Mouse (Mus musculus): ENCODE measurements around the gene Ppil1. TPM values are rescaled to one million over a fixed set of nuclear protein-coding genes. Genes with fewer than 3 reads are reported as not detected.
A peak's percentile ranks its signal among the peaks of the same experiment; 100 is the strongest.

Ppil1 gene
- polyA plus RNA-seq, 1 experiment from 2014 or later, result 129 TPM

DNA sequence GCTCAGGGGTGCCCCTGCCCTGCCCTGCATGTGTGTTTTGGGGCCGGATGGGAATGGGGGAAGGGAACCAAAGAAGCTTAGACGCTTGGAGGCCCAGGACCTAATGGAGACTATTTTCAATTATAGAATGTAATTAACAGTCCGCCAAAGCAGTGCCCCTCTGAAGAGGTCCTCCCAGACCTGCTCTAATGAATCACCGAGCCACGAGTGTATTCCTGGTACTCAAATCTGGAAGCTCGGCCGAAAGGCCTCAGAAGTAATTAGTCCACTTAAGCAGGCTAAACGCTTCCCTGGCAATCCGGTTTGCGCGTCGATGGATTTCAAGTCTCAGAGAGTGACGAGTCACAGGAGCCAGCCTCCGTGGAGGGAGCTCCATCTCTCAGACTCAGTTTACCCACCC, 43.4 kb downstream of the Ppil1 start:
- no peak for ATAC-seq (ENCODE audit: insufficient number of reproducible peaks, low FRiP score, low TSS enrichment, low read depth)

DNA sequence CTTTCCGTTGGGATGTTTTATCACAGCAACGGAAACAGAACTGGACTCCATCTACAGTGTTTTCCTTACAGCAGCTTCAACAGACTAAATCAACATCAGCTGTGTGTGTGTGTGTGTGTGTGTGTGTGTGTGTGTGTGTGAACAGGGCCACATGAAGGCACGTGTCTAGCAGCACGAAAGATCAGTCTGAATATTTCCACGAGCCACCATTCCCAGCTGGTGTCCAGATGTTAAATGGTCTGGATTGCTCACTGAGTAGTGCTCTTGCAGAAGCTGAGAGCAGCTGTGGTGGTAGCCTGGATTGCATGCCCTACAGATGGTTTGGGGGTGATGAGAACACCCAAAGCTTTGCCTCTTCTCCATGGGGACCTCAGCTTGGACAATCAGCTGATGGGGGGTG, 46.0 kb downstream of the Ppil1 start:
- Histone ChIP-seq H3K27ac (replicated peaks) (no peak overlapping the region; the same call in 1 of the 2 replicates), H3K4me2 (replicated peaks) (no peak overlapping the region), H3K4me3 (replicated peaks) (no peak overlapping the region), H3K27me3 (peaks cover 18% of the 10 kb centered on the region), H3K9ac (no peak overlapping the region), H3K4me1 (peaks cover 25% of the 10 kb centered on the region), H3K36me3 (no peaks in the 10 kb centered on the region), H3K9me3 (replicated peaks) (no peaks in the 10 kb centered on the region)
- WGBS, result 39% methylated on average over 5 of the region's 5 CpGs
- ATAC-seq (ENCODE audit: insufficient number of reproducible peaks, low FRiP score, low TSS enrichment, low read depth), result 0 out of 2 replicates have a peak, but pooled peaks have one; percentile 20

More for the DNA sequence above, 43.4 kb downstream of the Ppil1 start:
- Histone ChIP-seq H3K27ac (replicated peaks) (no peak overlapping the region), H3K4me1 (peaks cover 11% of the 10 kb centered on the region; the same call in 1 of the 2 replicates), H3K27me3 (peaks cover 5% of the 10 kb centered on the region), H3K9me3 (replicated peaks) (no peaks in the 10 kb centered on the region), H3K36me3 (no peaks in the 10 kb centered on the region), H3K9ac (no peak overlapping the region), H3K4me3 (replicated peaks) (no peak overlapping the region), H3K4me2 (replicated peaks) (no peak overlapping the region)
- WGBS, result 62% methylated on average over 14 of the region's 14 CpGs

DNA sequence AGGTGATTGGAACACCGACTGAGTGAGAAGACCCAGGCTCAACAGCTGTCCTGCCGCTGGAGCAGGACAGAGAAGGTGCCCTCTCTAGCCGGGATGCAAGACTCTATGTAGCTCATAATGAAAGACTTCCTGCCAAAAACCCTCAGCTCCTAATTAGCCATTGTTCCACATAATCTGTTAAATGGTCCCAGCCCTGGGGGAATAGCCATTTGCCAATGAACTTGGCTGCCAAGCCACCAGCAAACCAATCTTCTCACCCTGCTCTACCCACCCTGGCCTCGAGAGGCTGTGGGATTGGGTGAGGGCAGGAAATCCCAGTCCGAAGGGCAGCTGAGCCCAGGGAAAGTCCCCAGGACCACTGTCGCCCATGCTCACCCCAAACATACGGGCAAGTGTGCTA, 47.9 kb downstream of the Ppil1 start:
- no peak overlapping the region for H3K4me2 ChIP-seq (replicated peaks)
- peaks cover 18% of the 10 kb centered on the region for H3K27me3 ChIP-seq
- H3K4me1 ChIP-seq, result peaks cover 25% of the 10 kb centered on the region
- 49% methylated on average over 7 of the region's 7 CpGs for WGBS
- no peaks in the 10 kb centered on the region for H3K9me3 ChIP-seq (replicated peaks)
- no peak overlapping the region for H3K27ac ChIP-seq (replicated peaks)
- H3K9ac ChIP-seq, result no peak overlapping the region
- no peak for ATAC-seq (ENCODE audit: insufficient number of reproducible peaks, low FRiP score, low TSS enrichment, low read depth)
- H3K4me3 ChIP-seq (replicated peaks), result no peak overlapping the region
- no peaks in the 10 kb centered on the region for H3K36me3 ChIP-seq

DNA sequence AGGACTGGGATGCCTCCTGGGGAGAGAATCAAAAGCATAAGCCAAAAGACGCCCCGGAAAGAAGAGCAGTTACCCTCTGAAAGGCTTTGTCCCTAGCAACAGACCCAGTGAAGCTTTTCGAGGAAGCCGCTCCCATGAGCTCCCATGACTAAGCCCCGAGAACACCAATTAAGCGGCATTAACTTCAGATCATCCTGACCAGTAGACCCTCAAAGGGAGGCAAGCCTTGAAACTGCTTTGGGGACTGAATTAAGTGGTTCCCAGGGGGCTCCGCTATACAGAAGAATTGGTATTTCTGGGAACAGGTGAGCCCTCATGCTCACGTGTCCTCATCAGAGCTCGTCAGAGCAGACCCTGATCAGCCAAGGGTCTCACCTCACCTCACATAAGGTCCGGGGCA, 49.3 kb downstream of the Ppil1 start:
- Histone ChIP-seq H3K4me2 (replicated peaks) (no peak overlapping the region), H3K36me3 (no peaks in the 10 kb centered on the region), H3K4me3 (replicated peaks) (no peak overlapping the region), H3K27ac (replicated peaks) (no peak overlapping the region), H3K9me3 (replicated peaks) (no peaks in the 10 kb centered on the region), H3K9ac (no peak overlapping the region), H3K4me1 (peaks cover 25% of the 10 kb centered on the region), H3K27me3 (peaks cover 18% of the 10 kb centered on the region)
- no peak for ATAC-seq (ENCODE audit: insufficient number of reproducible peaks, low FRiP score, low TSS enrichment, low read depth)
- 36% methylated on average over 10 of the region's 10 CpGs for WGBS

DNA sequence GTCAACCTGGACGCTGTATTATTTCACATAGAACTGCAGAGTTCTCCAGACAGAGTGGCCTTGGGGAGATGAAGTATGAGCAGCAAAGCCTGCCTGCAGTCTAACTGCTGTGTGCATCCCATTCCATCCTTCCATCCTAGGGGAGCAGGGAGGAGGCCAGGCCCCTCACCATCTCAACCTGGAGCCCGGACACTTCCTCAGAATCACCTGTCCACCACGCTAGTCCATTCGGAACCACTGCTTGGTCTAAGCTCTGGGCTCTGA, 49.9 kb downstream of the Ppil1 start:
- Histone ChIP-seq H3K27me3 (peaks cover 18% of the 10 kb centered on the region), H3K4me2 (replicated peaks) (no peak overlapping the region), H3K36me3 (no peaks in the 10 kb centered on the region), H3K27ac (replicated peaks) (no peak overlapping the region), H3K4me1 (peaks cover 25% of the 10 kb centered on the region), H3K4me3 (replicated peaks) (no peak overlapping the region), H3K9ac (no peak overlapping the region), H3K9me3 (replicated peaks) (no peaks in the 10 kb centered on the region)
- no peak for ATAC-seq (ENCODE audit: insufficient number of reproducible peaks, low FRiP score, low TSS enrichment, low read depth)
- WGBS, result 70% methylated on average over 4 of the region's 4 CpGs

DNA sequence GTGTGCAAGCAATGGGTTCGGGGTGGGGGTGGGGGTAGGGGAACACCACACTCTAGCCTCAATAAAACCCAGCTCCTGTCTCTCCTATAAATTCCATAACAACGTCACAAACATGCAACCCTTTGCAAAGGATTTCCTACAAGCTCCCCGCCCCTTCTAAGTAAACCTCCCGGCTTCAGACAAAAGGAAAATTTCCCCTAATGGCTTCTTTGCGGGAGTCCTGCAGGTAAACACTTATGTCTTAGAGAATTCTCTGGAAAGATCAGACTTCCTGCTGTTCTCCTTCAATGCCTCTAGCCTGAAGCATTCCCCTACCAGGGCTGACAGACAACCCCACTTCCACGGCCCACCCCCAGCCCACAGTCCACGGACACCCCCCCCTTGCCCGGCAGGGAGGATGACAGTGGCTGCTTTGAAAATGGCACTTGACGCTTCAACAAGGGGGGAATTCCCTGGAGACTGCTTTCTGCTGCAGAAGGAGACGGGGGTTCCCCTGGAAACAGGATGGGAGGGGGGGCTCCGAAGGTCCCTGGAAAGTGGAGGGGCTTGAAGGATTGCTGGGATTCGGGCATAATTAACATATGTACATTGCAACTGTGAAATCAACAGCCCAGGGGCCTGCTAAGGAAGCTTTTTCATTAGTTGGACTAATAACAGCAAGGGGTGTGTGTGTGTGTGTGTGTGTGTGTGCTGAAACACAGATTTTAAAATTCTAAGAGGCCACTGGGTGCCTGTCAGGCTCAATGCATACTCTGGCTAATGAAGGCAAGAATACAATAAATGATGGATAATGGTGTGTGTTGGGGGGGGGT, 50.4 kb downstream of the Ppil1 start:
- Histone ChIP-seq H3K4me3 (replicated peaks) (no peak overlapping the region), H3K9ac (no peak overlapping the region; the same call in 1 of the 2 replicates), H3K36me3 (no peaks in the 10 kb centered on the region), H3K9me3 (replicated peaks) (no peaks in the 10 kb centered on the region), H3K4me2 (replicated peaks) (no peak overlapping the region), H3K27ac (replicated peaks) (no peak overlapping the region), H3K4me1 (peaks cover 24% of the 10 kb centered on the region), H3K27me3 (peaks cover 18% of the 10 kb centered on the region)
- ATAC-seq (ENCODE audit: insufficient number of reproducible peaks, low FRiP score, low TSS enrichment, low read depth), result no peak
- 11% methylated on average over 12 of the region's 12 CpGs for WGBS

DNA sequence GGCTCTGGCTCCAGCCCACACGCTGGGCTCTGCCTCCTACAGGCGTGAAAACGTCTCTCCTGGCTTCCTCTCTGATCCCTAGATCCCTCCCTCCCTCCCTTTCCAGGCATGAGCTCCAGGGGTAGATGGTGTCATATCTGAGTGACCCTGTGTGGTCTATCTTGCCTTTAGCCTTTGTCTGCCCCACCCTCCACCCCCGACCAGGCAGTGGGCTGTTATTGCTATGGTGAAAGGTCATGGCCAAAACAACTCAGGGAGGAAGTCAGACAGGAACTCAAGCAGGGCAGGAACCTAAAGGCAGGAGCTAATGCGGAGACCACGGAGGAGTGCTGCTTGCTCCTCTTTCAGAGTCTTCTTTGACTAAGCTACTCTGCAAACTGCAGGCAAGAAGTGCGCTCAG, 52.1 kb downstream of the Ppil1 start:
- Histone ChIP-seq H3K9ac (no peak overlapping the region), H3K4me2 (replicated peaks) (no peak overlapping the region), H3K9me3 (replicated peaks) (no peaks in the 10 kb centered on the region), H3K27me3 (peaks cover 17% of the 10 kb centered on the region), H3K4me3 (replicated peaks) (no peak overlapping the region), H3K27ac (replicated peaks) (no peak overlapping the region), H3K36me3 (no peaks in the 10 kb centered on the region), H3K4me1 (peaks cover 19% of the 10 kb centered on the region)
- ATAC-seq (ENCODE audit: insufficient number of reproducible peaks, low FRiP score, low TSS enrichment, low read depth), result no peak
- 49% methylated on average over 7 of the region's 7 CpGs for WGBS

DNA sequence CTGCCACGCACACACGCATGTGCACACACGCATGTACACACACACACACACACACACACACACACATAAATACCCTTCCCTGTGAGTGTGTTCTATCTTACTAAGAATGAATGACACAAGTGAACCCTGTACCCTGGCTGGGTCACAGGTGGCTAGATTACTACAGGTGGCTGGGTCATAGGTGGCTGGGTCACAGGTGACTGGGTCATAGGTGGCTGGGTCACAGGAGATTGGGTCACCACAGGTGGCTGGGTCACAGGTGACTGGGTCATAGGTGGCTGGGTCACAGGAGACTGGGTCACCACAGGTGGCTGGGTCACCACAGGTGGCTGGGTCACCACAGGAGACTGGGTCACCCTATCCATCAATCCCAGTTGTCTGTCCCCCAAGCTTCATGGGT, 53.9 kb downstream of the Ppil1 start:
- WGBS, result 95% methylated on average over 3 of the region's 3 CpGs

DNA sequence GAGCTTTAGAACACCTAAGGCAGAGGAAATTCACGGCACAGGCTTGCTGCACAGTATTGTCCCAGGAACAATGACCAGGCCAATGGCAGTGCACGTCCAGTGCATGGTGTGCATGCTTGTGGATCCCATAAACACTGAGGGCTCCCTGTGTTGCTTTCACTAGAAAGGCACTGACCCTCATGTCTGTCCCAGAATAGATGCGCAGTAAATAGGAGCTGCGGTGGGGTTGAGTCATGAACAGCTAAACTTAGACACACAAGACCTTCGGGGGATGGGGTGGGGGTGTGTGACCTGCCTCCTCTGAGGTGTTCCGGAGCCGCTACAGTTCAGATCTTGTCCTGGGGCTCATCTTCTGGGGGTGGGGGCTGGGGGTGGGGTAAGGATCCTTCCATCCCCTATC, 57.9 kb downstream of the Ppil1 start:
- H3K27me3 ChIP-seq, result 0 out of 2 replicates have a peak, but pooled peaks cover 4% of the 10 kb centered on the region
- H3K9me3 ChIP-seq (replicated peaks), result no peaks in the 10 kb centered on the region
- no peaks in the 10 kb centered on the region for H3K4me1 ChIP-seq
- no peak overlapping the region for H3K4me3 ChIP-seq (replicated peaks)
- no peak overlapping the region for H3K4me2 ChIP-seq (replicated peaks)
- no peak for ATAC-seq (ENCODE audit: insufficient number of reproducible peaks, low FRiP score, low TSS enrichment, low read depth)
- H3K36me3 ChIP-seq, result no peaks in the 10 kb centered on the region
- H3K9ac ChIP-seq, result no peak overlapping the region
- H3K27ac ChIP-seq (replicated peaks), result no peak overlapping the region
- WGBS, result 78% methylated on average over 7 of the region's 7 CpGs

More for the DNA sequence above, 53.9 kb downstream of the Ppil1 start:
- Histone ChIP-seq H3K27me3 (peaks cover 8% of the 10 kb centered on the region; the same call in 1 of the 2 replicates), H3K4me2 (replicated peaks) (no peak overlapping the region), H3K4me3 (replicated peaks) (no peak overlapping the region), H3K4me1 (peaks cover 14% of the 10 kb centered on the region), H3K9ac (no peak overlapping the region), H3K27ac (replicated peaks) (no peak overlapping the region), H3K36me3 (no peaks in the 10 kb centered on the region), H3K9me3 (replicated peaks) (no peaks in the 10 kb centered on the region)
- ATAC-seq (ENCODE audit: insufficient number of reproducible peaks, low FRiP score, low TSS enrichment, low read depth), result no peak

DNA sequence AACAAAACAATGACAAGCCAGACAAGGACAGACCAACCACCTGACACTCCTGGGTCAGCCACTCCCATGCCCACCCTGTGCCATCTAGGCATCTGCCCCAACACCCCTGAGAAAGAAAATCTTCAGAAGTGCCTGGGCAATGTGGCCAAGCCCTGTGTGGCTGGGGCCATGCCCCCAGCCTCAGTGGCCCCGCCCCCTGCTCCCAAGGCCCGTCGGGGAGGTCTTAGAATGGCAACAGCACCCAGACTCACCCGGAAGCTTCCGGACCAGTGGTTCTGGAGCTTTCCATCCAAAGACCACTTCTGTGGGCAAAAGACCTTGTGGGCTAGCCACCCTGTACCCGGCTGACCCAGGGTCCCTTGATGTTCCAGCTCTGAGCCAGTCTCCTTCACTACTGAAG, 61.4 kb downstream of the Ppil1 start:
- no peak overlapping the region for H3K4me2 ChIP-seq (replicated peaks)
- no peaks in the 10 kb centered on the region for H3K36me3 ChIP-seq
- H3K4me3 ChIP-seq (replicated peaks), result no peak overlapping the region
- ATAC-seq (ENCODE audit: insufficient number of reproducible peaks, low FRiP score, low TSS enrichment, low read depth), result 0 out of 2 replicates have a peak, but pooled peaks have one; percentile 32
- WGBS, result 83% methylated on average over 6 of the region's 6 CpGs
- no peak overlapping the region for H3K9ac ChIP-seq
- 0 out of 2 replicates have a peak, but pooled peaks cover 4% of the 10 kb centered on the region for H3K27me3 ChIP-seq
- H3K4me1 ChIP-seq, result peaks cover 12% of the 10 kb centered on the region
- H3K9me3 ChIP-seq (replicated peaks), result no peaks in the 10 kb centered on the region
- H3K27ac ChIP-seq (replicated peaks), result no peak overlapping the region

Data from embryonic facial prominence, embryonic 15.5 days (tissue).